Mouse (Mus musculus): Measurements from ENCODE around the gene Tlnrd1. TPM values are rescaled to one million over a fixed set of nuclear protein-coding genes. Genes with fewer than 3 reads are reported as not detected.

Gene Tlnrd1
- total RNA-seq, 2 experiments from 2014 or later = 8.5 to 8.8 TPM

DNA sequence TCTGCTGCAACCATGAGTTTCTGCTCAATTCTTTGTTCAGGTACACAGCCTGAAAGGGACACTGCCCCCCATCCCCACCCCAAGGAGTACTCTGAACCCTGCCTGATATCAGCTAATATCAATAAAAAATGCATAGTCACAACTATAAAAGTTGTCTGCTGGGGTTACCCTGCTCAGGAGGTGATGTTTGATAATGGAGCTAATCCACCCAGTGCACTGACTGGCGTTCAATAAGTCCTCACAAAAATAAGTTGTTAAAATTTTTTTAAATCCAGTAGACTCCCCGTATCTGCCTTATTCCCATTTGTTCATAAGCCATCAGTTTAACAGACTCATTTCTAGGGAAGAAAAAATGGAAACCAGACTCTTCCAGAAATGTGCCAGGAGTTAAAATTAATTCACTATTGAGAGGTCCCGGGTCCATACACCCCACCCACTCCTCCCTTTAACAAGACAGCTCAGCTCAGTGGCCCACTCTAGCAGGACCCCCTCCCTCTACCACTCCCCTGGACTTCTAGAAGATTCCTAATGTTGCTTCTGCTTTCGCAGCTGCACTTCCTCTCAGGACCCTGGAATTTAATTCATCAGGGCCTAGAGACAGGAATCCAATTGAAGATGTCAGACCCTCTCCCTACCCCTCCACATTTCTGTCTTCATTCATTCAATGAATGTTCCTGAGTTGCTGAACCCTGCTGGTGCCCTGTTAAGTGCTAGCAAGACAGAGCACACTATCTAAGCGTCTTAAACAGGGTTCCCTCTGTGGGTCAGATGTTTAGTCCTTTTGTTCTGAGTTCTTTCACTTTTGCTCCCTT, 32.3 kb downstream of the Tlnrd1 start:
- DNase-seq = no peak
- intact Hi-C loops (cut with DNase I) = no loop called here

DNA sequence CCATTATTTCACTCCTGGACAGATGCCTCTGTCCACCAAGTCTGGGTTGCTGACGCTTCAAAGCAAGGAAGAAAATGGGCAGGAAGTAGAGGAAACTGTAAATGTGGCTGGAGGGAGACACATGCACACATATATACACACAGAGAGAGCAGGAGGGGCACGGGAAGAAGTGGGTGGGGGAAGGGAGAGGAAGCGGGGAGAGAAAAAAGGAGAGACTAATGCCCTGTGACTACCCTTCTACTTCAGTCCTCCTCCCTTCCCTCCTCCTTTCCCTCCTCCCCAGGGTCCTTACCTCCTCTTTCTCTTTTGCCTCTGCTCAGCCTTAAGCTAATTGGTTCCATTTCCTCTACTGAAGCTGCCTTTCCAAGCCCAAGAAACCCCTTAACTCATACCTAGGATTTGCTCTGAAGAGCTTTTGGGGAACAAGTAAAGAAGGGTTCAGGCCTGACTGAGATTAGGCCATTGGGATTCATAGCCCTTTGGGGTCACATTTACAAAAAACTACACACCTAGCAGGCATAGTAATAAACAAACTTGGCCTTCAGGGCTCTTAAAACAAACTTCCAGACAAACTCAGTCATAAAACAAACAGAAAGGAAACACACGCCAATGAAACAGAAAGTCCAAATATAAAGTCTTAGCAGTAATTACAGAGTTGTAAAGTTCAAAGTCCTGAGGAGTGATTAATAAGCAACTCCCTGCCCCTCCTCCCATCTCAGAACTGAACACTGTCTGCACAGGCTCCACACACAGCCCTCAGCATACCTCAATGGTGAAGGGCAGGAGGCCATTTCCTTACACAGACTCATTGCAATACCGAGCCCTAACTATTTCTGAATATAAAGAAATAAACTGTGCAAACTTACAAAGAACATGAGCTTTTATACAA, 36.7 kb downstream of the Tlnrd1 start:
- intact Hi-C loops (cut with DNase I) = no loop called here
- no peak for DNase-seq

DNA sequence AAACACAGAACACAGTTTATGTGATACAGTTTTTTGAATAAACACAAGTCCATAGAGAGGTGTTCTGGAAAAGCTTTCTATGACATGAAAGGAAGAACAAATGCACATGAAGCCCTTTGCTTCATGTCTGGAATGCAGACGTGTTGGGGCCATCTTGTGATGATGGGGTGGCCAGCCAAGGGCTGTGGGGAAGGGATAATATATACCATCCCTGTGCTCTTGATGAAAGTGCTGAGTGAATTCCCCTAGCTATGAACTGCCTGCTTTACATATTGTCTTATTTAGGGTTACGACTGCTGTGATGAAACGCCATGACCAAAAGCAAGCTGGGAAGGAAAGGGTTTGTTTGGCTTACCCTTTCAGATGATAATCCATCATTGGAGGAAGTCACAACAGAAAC, 39.3 kb downstream of the Tlnrd1 start:
- intact Hi-C loops (cut with DNase I) = loop anchor here (5.0 kb wide), 1 partner anchor 37 kb away; the partner anchor contains the start of genes Mesd and Tlnrd1
- DNase-seq = no peak

DNA sequence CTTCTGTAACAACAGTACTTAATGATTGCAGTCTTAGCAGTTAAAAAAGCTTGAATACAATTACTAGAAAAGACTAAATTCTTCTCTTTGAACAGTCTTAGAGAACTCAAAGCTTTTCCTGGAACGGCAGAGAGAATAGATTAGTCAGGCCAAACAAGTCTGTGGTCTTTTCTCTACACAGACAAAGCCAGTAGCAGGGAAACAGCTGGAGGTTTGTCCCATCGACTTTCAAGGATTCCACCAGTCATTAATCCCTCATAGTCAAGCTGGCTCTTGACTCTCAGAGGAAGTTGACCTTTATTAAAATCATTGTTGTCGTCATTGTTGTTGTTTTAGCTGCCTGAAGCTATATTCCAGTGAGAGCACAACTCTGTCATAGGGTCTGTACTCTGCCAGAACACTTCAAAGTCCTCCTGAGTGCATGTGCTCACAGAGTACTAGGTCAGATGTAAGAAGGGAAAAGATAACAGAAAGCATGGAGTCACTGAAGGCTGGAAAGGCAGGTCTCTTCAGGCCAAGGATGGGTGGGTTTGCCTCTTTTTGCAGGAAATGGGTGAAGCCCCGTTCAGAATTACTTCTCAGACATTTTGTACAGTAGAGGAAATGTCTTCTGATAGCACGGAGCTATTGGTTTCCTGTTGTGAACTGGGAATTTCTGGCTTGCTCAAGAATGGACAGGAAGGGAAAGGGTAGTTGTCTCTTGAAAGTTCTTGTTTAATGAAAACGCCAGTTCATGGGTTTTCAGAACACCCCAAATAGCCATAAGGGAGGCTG, 41.4 kb downstream of the Tlnrd1 start:
- no peak for DNase-seq
- intact Hi-C loops (cut with DNase I) = loop anchor here (5.0 kb wide), 1 partner anchor 40 kb away; the partner anchor contains the start of genes Mesd and Tlnrd1

DNA sequence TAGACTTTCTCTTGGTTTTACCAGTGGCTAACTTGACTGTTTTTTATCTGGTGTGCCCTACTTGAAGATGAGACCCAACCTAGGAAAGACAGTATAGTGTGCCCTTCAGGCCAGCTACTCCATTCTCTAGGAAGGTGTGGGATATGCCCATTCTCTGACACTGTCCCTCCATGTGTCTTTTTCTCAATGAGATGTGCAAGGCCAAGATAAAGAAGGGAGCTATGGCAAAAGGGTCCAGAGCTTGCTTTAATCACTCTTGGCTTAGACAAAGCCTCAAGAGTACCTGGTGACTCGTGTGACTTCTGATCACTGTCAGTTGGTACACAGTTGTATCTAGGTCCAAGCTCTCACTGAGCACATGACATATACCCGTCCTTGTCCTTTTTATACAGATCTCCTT, 44.0 kb downstream of the Tlnrd1 start:
- intact Hi-C loops (cut with DNase I) = loop anchor here (5.0 kb wide), 1 partner anchor 42 kb away; the partner anchor contains the start of genes Mesd and Tlnrd1
- no peak for DNase-seq

DNA sequence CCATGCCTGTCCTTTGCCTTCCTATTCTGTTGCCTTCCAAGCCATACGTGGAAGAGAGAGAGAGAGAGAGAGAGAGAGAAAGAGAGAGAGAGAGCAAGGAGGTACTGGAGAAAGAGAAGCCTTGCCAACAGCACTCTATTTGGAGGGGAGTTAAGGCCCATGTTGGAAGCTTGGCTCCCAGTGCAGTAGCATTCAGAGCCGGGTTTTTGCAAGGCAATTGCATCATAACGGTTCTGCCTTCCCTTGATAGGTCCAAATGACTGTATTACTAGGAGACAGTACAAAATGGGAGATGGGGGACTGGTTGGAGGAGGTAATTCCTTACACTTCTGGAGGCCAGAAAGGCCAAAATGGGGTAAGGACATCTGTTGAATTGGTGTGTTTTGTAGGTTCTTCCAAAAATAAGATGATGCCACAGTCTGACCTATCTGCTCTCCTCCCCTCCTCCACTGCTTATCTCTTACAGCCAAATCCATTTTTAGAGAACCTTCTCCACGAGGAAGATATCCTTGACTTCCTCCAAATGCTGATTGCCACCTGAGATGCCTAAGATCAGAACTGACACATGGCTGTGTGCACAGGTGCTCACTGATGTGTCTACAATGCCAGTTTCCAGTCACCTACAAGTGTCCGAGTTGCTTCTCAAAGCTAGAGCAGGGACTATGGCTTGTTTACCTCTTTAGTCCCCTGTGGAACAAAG, 45.4 kb downstream of the Tlnrd1 start:
- no peak for DNase-seq
- intact Hi-C loops (cut with DNase I) = no loop called here

Other genes starting within 250 kb of the Tlnrd1 start
- 1 to 10 TPM; 8.4 to 10.0 TPM for gene Il16, start 138.6 kb downstream of the Tlnrd1 start, total RNA-seq (2021)
- not detected for gene Cfap161, start 89.4 kb downstream of the Tlnrd1 start, total RNA-seq (2021)
- gene Mesd, start 161 bp upstream of the Tlnrd1 start, total RNA-seq (2021) = 10 to 100 TPM; 47.6 to 50.3 TPM
- gene Cemip, start 202.2 kb upstream of the Tlnrd1 start, total RNA-seq (2021) = under 1 TPM in 1 of 2 experiments, not detected in 1; 0.14 TPM

Data from heart, postnatal 36 days (tissue).